Mouse (Mus musculus): ENCODE data around the gene Ndufb11.

DNA sequence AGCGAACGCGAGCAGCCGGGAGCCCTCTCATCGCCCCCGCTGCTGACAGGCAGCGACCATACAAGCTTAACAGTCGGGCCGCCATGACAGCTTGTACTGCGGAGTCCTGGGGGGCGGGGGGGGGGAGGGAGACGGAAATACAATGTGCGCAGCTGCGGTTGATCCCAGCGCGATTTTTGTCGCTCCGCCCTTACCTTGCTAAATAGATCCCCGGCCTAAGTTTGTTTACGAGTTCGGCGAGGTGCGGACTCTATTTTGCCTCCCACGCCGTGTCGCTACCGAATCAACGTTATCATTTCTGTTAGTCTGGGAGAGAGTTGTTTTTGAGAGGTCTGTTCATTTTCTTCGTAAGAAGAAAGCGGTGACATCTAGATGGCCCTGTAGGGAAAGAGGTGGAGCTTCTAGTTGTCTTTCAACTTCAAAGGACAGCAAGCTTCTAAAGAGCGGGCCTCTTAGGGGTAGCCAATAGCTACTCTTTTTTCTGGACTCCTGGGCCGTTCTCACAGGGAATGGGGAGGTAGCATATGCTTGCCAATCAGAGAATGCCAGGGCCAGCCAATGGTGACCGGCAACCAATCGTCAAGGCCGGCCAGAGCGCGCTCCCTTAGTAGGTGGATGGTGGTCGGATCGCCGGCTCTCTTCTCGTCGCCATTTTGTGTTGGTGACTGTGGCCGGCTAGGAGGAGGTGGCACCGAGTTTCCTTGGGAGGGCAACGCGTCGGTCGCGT, at the start of gene Ndufb11, which contains the start of gene Rbm10:
- TF ChIP-seq CTCF (IDR thresholded peaks at IDR 0.05; ENCODE audit: extremely low read depth, insufficient read depth, insufficient read length, insufficient replicate concordance), result no peak
- TF ChIP-seq POLR2A (IDR thresholded peaks at IDR 0.05; ENCODE audit: low read depth, low read length), result peak; percentile 17; the same call in 1 of the 2 replicates

All from spleen, adult 2 months (tissue).